Mouse (Mus musculus): ENCODE data around the gene Togaram2.
"Not testable (repeated sequence)": the region's sequence is repeated elsewhere in the genome, so short reads cannot be mapped to it uniquely, and the experiment has no call there.

Gene Togaram2

GRCm38 (mm10) chr17:71746114-71746513 lies 73.1 kb downstream of the Togaram2 start:
- DNase-seq = no peak

DNA sequence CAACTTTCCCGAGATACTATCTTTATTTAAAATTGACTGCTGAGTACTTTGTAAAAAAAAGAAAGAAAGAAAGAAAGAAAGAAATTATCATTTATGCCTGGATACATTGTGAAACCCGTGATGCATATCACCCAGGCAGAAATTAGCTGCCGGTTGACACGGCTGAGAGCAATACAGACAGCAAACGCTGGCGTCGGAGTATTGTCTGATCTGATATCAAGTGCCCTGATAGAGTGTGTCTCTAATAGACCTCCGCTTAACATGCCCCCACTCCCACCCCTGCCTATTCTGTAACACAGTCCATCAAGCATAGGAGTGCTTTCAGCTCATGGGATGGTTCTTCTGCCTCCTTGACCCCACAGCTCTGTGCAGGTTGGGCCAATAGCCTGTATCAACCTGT lies 74.5 kb downstream of the Togaram2 start:
- no peak for DNase-seq

- DNase-seq = no peak
Observed at GRCm38 (mm10) chr17:71749616-71750168, 76.6 kb downstream of the Togaram2 start.

GRCm38 (mm10) chr17:71752831-71753230 lies 79.8 kb downstream of the Togaram2 start, which contains the start of gene Pcare:
TSS of gene Pcare (minus strand) at chr17:71752894.
- DNase-seq = no peak

DNA sequence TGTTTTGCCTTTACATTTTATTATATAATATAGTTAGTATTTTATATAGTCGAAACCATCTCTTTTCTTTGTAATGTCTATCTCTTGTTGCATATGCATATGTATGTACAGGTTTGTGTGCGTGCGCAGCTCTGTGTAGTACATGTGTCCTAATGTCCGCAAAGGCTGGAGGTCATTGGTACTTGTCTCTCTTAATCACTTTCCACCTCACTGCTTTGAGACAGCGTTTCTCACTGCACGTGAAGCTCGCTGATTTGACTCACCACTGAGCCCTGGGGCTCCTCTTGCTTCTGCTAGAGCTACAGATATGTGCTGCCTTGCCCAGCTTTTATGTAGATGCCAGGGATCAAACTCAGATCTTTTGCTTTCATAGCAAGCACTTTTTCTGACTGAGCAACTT lies 87.5 kb downstream of the Togaram2 start:
- no peak for DNase-seq

GRCm38 (mm10) chr17:71768173-71768572 lies 95.1 kb downstream of the Togaram2 start, which contains the start of gene Clip4:
TSS of gene Clip4 (plus strand) at chr17:71768473.
- DNase-seq = not testable (repeated sequence)

- DNase-seq = no peak
Observed at GRCm38 (mm10) chr17:71769564-71769963, 96.5 kb downstream of the Togaram2 start.

- no peak for DNase-seq
Observed at GRCm38 (mm10) chr17:71770696-71771095, 97.6 kb downstream of the Togaram2 start.

GRCm38 (mm10) chr17:71774173-71774572 lies 101.1 kb downstream of the Togaram2 start:
- no peak for DNase-seq

GRCm38 (mm10) chr17:71775279-71775678 lies 102.2 kb downstream of the Togaram2 start:
- no peak for DNase-seq

DNA sequence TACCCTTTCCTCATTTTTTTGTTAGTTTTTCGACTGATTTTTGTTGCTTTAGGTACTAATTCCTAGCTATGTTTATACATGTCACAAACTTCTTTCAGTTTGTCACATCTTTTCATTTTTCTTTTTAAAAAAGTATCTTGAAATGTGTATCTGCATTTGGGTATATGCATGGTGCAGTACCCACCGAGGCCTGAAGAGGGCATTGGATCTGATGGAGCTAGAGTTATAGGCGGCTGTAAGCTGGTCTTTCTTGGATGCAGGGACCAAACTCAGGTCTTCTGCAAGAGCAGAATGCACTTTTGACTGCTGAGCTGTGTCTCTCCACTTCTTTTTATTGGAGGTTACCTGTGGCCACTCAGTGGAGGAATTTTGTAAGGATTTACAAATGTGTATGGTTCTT lies 105.6 kb downstream of the Togaram2 start:
- no peak for DNase-seq
